Mouse (Mus musculus) left cerebral cortex, adult 11 months (tissue): ENCODE measurements around the gene Qsox1.

Source experiments
- DNase-seq: peaks from one replicate; pipeline ENCODE4 v3.0.0; 2022; ENCODE audit warnings: low spot score

Qsox1 gene

DNA sequence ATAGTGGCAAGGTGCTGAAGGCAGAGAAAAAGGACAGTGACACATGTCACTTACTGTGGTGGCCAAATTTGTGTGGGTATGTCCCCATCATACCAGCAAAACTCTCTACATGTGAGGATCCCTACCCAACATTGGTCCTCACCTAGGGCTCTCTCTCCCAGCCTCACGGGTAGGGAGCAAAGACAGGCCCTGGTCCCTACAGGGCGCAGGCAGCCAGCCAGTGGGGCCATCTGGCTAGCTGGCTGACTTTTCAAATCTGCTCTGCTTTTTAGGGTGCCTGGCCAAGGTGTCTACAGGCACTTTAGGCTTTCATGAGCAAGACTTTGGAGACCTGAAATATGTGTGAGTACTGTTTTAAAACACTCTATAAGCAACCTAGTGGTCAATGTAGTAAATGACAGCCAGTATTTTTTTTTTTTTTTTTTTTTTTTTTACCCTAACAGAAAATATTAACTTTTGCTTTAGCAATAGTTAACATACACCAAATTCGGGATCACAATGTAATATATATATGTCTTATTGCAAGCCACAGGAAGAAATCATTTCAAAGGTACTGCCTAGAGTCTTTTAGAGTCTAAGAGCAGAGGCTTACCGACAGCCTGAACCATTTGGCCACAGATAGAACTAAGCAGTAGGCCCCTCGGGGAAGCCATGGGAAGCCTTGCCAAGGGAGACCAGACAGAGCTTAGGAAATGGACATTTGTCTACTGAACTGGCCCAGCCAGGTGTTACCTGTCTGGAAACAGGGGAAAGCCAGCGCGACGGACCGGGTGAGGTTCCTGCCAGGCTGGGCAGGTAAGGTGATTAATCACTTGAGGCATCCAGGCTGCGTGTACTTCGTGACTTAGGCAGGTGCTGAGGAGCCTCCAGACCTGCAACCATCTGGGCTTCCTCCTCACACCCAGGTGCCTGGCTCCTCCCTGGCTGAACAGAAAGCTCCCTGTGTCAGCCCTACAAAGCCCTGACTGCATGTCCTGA lies 11.4 kb downstream of the Qsox1 start:
- DNase-seq: no peak

DNA sequence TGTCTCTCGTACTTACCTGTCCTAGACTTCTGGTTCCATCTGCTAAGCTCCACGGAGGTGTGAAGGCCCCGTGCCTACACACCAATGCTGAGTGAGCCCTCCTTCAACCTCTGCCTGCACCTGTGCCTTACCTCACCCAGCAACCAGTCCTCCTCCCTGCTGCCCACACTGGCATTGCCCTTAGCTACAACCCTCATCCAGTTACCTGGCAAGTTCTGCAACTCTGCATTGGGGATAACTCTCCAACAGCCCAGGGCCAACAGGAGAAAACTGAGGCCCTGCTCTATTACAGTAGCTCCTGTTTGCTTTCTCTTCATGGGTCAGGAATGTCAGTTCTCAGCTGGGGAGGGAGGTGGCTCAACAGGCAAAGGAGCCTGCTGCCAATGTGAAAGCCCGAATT lies 14.7 kb downstream of the Qsox1 start:
- DNase-seq: no peak

DNA sequence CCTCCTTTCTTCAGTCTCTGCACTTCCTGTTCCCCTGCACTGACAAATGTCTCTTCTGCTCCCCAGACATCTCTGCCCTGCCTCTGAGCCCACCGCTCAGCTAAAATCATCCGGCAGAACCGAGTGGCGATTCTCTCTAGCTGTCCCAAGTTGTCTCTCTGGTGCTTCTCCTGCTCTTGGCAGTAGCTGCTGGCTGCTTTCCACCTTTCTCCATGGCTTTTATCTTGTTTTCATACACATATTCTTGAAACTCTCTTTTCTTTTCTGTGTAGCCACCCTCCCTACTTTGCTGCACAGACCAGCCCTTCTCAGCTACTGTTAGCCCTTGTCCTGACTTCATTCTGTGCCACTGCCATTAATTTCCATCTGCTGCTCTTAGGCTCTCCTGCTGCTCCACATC lies 15.3 kb downstream of the Qsox1 start:
- DNase-seq: no peak

GRCm38 (mm10) chr1:155796757-155797405 lies 15.8 kb downstream of the Qsox1 start:
- no peak for DNase-seq

DNA sequence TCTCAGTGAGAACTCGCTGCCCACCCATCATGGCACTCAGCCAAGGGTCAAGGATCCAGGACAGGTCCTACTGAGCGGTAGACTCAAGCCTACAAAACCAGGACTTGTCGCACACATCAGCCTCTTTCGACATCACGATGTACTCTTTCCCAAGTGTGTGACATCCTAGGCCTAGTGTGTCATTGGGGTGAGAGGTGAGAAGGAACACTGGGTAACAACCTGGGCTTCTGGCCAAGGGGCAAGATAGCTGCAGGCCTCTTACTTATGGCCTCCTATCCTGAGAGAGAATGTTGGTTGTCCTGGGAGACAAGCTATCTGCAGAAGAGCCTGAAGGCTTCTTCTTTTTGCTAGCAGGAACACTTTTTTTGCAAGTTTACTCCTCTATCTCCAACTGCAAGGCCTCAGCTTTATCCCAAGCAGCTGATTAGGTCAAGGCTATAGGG lies 16.9 kb downstream of the Qsox1 start:
- no peak for DNase-seq

- DNase-seq: no peak
Measured at GRCm38 (mm10) chr1:155794855-155795254, 17.8 kb downstream of the Qsox1 start.

DNA sequence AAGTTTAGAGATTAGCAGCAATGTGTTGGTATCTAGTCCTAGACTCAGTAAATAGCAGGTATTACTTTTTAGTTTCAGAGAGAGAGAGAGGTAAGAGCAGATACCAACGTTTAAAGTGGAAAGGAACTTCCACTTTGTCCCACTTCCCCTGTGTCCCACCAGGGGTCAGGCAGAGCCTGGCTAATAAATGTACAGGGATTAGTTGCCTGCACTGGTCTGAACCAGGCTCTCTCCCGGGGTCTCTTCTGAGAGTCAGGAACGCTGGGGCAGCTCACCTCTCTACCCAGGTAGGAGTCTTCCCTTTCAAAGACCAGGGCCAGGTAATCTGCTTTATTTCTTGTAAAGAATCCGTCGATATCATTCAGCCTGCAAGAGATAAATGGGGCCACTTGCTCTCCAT lies 20.8 kb downstream of the Qsox1 start:
- no peak for DNase-seq

- no peak for DNase-seq
Measured at GRCm38 (mm10) chr1:155790111-155790974, 22.3 kb downstream of the Qsox1 start.

DNA sequence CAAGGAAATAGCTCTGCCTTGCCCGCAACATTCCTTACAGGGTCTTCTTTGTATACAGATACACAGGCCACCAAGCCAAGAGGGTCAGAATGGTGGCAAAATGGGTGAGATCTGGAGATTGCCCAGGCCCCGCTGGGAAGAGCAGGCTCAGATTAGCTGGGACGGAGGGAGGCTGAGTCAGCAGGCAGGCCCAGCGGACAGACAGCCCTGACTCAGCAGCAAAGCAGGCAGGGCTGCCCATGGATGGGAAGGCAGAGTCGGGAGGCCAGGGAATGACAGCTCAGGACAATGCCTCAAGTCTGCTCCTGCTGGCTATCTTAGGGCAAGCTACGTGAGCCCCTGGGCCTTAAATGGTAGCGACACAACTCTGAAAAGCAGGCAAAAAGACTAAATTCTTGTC lies 26.8 kb downstream of the Qsox1 start:
- DNase-seq: no peak

- no peak for DNase-seq
Measured at GRCm38 (mm10) chr1:155784343-155785205, 28.1 kb downstream of the Qsox1 start.

- no peak for DNase-seq
Measured at GRCm38 (mm10) chr1:155782382-155782781, 30.3 kb downstream of the Qsox1 start.

GRCm38 (mm10) chr1:155777641-155778625 lies 34.8 kb downstream of the Qsox1 start:
- DNase-seq: no peak

DNA sequence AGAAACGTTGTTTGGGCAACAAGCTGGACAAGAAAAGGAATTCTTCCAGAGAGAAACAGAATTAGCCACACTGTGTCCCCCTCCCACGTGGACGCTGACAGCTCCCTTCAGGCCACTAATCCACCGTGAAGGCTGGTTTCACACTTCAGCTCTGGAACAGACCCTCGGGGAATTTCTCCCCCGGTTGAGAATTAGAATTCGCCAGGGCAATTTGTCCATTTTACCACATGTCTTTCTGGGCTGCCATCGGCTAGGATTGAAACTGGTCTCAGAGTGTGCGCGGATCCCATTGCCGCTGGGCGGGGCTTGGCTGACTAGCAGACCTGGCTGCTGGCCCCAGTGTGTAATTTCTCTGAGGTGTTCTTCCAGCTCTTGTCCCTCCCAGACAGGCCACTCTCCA lies 53.5 kb downstream of the Qsox1 start:
- DNase-seq: no peak

- no peak for DNase-seq
Measured at GRCm38 (mm10) chr1:155758711-155759110, 54.0 kb downstream of the Qsox1 start.

GRCm38 (mm10) chr1:155757621-155758020 lies 55.1 kb downstream of the Qsox1 start:
- no peak for DNase-seq

DNA sequence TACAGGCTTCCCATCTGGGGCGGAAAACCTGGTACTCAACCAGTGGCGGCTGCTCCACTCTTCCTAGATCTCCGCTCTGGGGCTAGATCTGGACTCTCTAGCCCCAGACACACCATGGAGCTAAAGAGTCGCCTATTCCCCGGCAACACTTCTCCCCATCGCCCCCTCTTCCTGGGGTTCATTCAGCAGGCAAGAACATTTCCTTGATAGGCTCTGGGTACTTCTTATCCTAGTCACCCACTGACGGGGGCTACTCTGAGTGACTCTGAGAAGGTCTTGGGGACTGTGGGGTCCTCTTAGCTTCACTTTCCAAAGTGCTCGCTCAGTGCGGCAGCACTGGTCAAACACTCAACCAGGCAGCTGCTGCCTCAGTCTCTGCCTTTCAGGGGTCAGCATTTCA lies 59.3 kb downstream of the Qsox1 start:
- DNase-seq: no peak

GRCm38 (mm10) chr1:155751484-155752255 lies 61.0 kb downstream of the Qsox1 start, which contains the start of gene Lhx4:
TSS of gene Lhx4 (minus strand) at chr1:155751684.
- DNase-seq: no peak

DNA sequence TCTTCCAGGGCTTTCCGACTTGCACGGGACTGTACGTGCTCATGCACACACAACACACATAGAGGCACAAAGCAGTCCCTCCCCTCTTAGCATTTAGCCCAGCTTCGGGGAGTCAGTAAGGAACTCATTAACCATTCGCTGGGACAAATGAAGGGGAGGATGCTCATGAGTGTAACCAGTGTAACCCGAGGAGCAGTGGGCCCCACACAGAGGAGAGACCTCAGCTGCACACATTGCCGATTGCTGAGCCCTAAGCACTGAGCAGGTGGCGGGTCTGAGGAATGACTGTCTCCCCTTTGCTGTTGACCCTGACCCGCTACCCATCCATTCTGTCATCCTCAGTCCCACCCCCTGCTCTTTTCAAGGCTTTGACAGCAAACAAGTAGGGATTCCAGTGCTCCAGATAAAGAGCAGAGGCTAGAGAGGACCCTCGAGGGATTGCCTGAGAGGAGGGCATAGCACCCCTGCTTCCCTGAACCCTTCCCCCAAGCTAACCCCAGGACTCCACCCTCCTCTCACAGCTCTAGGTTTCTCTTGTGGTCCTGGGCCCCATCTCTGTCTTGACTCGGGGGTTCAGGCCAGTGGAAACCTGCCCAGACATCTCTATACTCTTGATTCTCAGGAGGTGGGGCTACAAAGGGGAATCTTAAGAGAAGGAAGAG lies 62.0 kb downstream of the Qsox1 start:
- no peak for DNase-seq

DNA sequence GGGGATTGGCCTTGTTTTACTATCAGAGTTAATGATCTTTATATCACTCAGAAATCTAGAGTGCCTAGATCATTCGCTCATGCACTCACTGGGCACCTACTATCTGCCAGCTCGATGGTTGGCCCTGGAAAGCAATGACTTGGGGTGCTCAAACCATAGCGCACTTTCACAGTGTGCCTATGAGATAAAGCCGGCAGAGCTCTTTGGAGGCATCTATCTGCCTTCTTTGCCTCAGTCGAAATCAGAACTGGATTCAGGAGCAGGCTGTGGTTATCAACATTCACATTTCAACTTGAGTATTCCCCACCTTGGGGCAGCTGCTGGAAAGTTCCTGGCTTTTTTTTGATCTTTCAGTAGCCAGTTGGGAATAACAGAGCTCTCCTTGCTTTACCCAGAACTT lies 64.8 kb downstream of the Qsox1 start:
- DNase-seq: no peak
